Mouse (Mus musculus) yolk sac, embryonic 10.5 days (tissue): ENCODE results near the gene Pla2g1b.
"Not testable (repeated sequence)": the region's sequence is repeated elsewhere in the genome, so short reads cannot be mapped to it uniquely, and the experiment has no call there.

ENCODE experiments used
- DNase-seq: peaks from one replicate; pipeline ENCODE4 v3.0.0-alpha.2; 2017; ENCODE audit warnings: low spot score

Pla2g1b gene

GRCm38 (mm10) chr5:115505617-115506016, 39.6 kb downstream of the Pla2g1b start:
- DNase-seq, result not testable (repeated sequence)

- DNase-seq, result peak; percentile 91
These were observed 40.6 kb downstream of the Pla2g1b start, which contains the start of gene Pxn for GRCm38 (mm10) chr5:115506454-115507201. Gene Pxn, plus strand, starts transcription at chr5:115506676.

GRCm38 (mm10) chr5:115507267-115507980, 41.4 kb downstream of the Pla2g1b start:
- DNase-seq, result no peak

GRCm38 (mm10) chr5:115507981-115508858, 42.2 kb downstream of the Pla2g1b start:
- DNase-seq, result no peak

- peak; percentile 59 for DNase-seq
These were observed 42.7 kb downstream of the Pla2g1b start for GRCm38 (mm10) chr5:115508859-115509147.

GRCm38 (mm10) chr5:115509321-115509761, 43.3 kb downstream of the Pla2g1b start:
- DNase-seq, result no peak

GRCm38 (mm10) chr5:115509790-115510689, 44.0 kb downstream of the Pla2g1b start:
- DNase-seq, result no peak

- DNase-seq, result no peak
These were observed 46.3 kb downstream of the Pla2g1b start for GRCm38 (mm10) chr5:115512375-115512774.

- no peak for DNase-seq
These were observed 47.2 kb downstream of the Pla2g1b start for GRCm38 (mm10) chr5:115513246-115513645.

GRCm38 (mm10) chr5:115513721-115514120, 47.7 kb downstream of the Pla2g1b start:
- no peak for DNase-seq

GRCm38 (mm10) chr5:115514346-115514745, 48.3 kb downstream of the Pla2g1b start:
- DNase-seq, result no peak

- peak; percentile 59 for DNase-seq
These were observed 49.0 kb downstream of the Pla2g1b start for GRCm38 (mm10) chr5:115514896-115515587.

- DNase-seq, result peak; percentile 44
These were observed 50.2 kb downstream of the Pla2g1b start for GRCm38 (mm10) chr5:115516081-115516907.

- no peak for DNase-seq
These were observed 50.8 kb downstream of the Pla2g1b start for GRCm38 (mm10) chr5:115516908-115517307.

GRCm38 (mm10) chr5:115517501-115517900, 51.4 kb downstream of the Pla2g1b start:
- no peak for DNase-seq

- not testable (repeated sequence) for DNase-seq
These were observed 52.2 kb downstream of the Pla2g1b start for GRCm38 (mm10) chr5:115518214-115518613.

- DNase-seq, result peak; percentile 88
These were observed 54.3 kb downstream of the Pla2g1b start for GRCm38 (mm10) chr5:115520325-115520869.

- DNase-seq, result peak; percentile 88
These were observed 55.7 kb downstream of the Pla2g1b start for GRCm38 (mm10) chr5:115521553-115522461.
